12 mouse cellular contexts compared by ENCODE assay signal in the genomic region with DNA sequence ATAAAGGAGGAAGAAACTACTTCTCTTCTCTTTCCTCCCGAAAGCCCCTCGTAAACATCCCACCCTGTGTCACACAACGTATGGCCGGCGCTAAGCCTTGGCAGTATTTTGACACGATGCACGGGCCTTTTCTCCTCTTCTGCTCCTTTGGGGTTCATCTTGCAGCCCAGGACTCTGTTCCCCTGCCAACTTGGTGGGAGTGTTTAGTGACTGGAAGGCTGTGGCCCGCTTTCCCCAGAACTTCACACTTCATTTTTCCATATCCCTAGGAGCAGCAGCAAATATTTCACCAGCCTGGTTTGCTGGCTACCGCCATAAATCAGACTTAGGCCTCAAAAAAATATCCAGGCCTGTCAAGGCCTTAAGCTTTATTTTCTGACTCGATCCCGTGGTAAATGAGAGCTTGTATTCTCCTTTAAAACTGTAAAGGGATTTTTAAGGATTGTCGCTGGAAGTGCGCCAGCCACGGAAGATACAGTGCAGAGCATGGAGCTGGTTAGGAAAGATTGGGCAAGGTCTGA.
DNase-seq lines count a peak whose midpoint lies in the region; ATAC-seq lines count a peak whose summit lies in the region.
"Had no signal": no experiment of that assay in that cellular context is flagged by ENCODE, and none has a peak within 500 bp of the region (broad histone marks: within the 10 kb centered on the region; RNA-seq: fewer than 3 reads in every experiment).

No protein-coding gene starts in this region.

- H3K4me3 ChIP-seq in intestine, embryonic 14.5 days (ENCODE audit: low read depth, low read length), result no peak overlapping the region
- H3K4me3 ChIP-seq in intestine, embryonic 16.5 days (ENCODE audit: low read length), result no peak overlapping the region
- no peak overlapping the region for H3K4me3 ChIP-seq in midbrain, embryonic 14.5 days (replicated peaks; ENCODE audit: low read depth, low read length)
- no peak overlapping the region for H3K4me3 ChIP-seq in midbrain, embryonic 16.5 days (ENCODE audit: low read depth, low read length)
- no peak overlapping the region for H3K4me3 ChIP-seq in limb, embryonic 12.5 days (replicated peaks)
- H3K4me3 ChIP-seq: heart, embryonic 13.5 days; hindbrain, embryonic 13.5 days had no signal

- no peak overlapping the region for H3K27ac ChIP-seq in intestine, embryonic 14.5 days (ENCODE audit: low read depth)
- no peak overlapping the region for H3K27ac ChIP-seq in intestine, embryonic 16.5 days (ENCODE audit: low read length)
- no peak overlapping the region for H3K27ac ChIP-seq in midbrain, embryonic 14.5 days (replicated peaks; ENCODE audit: low read depth, low read length)
- H3K27ac ChIP-seq in midbrain, embryonic 16.5 days (ENCODE audit: low read length), result no peak overlapping the region; the same call in 1 of the 2 replicates
- H3K27ac ChIP-seq in limb, embryonic 12.5 days, result peak overlapping the region; percentile 57
- H3K27ac ChIP-seq: heart, embryonic 13.5 days; hindbrain, embryonic 13.5 days; liver, embryonic 14.5 days had no signal

- peaks cover 65% of the 10 kb centered on the region for H3K27me3 ChIP-seq in intestine, embryonic 14.5 days (replicated peaks; ENCODE audit: control insufficient read depth, insufficient read depth, low read length)
- H3K27me3 ChIP-seq in intestine, embryonic 16.5 days (replicated peaks; ENCODE audit: control insufficient read depth, insufficient read depth, low read length), result peaks cover 6% of the 10 kb centered on the region; the same call in 1 of the 2 replicates
- no peaks in the 10 kb centered on the region for H3K27me3 ChIP-seq in midbrain, embryonic 14.5 days (ENCODE audit: control insufficient read depth, insufficient read depth, low read length)
- no peaks in the 10 kb centered on the region for H3K27me3 ChIP-seq in midbrain, embryonic 16.5 days (ENCODE audit: control insufficient read depth, insufficient read depth, low read depth, low read length)
- H3K27me3 ChIP-seq in limb, embryonic 12.5 days, result peaks cover 65% of the 10 kb centered on the region
- H3K27me3 ChIP-seq: hindbrain, embryonic 13.5 days had no signal

- no peak overlapping the region for H3K9ac ChIP-seq in intestine, embryonic 14.5 days (ENCODE audit: low read length)
- no peak overlapping the region for H3K9ac ChIP-seq in intestine, embryonic 16.5 days (ENCODE audit: low read depth, low read length)
- H3K9ac ChIP-seq in midbrain, embryonic 14.5 days (replicated peaks; ENCODE audit: low read length), result no peak overlapping the region
- H3K9ac ChIP-seq in midbrain, embryonic 16.5 days (ENCODE audit: low read depth, low read length), result no peak overlapping the region
- H3K9ac ChIP-seq in limb, embryonic 12.5 days (replicated peaks), result no peak overlapping the region
- H3K9ac ChIP-seq: heart, embryonic 13.5 days; hindbrain, embryonic 13.5 days; liver, embryonic 14.5 days had no signal

- no peaks in the 10 kb centered on the region for H3K36me3 ChIP-seq in intestine, embryonic 14.5 days (ENCODE audit: control insufficient read depth, insufficient read depth, low read length)
- no peaks in the 10 kb centered on the region for H3K36me3 ChIP-seq in intestine, embryonic 16.5 days (ENCODE audit: control insufficient read depth, insufficient read depth, low read length)
- no peaks in the 10 kb centered on the region for H3K36me3 ChIP-seq in midbrain, embryonic 14.5 days (ENCODE audit: control insufficient read depth, insufficient read depth, low read length)
- H3K36me3 ChIP-seq in midbrain, embryonic 16.5 days (ENCODE audit: control insufficient read depth, insufficient read depth, low read length), result no peaks in the 10 kb centered on the region
- H3K36me3 ChIP-seq in limb, embryonic 12.5 days, result no peaks in the 10 kb centered on the region
- H3K36me3 ChIP-seq: heart, embryonic 13.5 days; hindbrain, embryonic 13.5 days had no signal

- peak; percentile 35 for DNase-seq in adrenal gland, postnatal 10 days
- no peak for DNase-seq in adrenal gland, adult 18-20 months (ENCODE audit: low spot score in 2 of 2)
- DNase-seq in intestine, embryonic 14.5 days (ENCODE audit: low spot score), result no peak
- DNase-seq in midbrain, embryonic 14.5 days, result peak; percentile 42
- DNase-seq: gastrocnemius, postnatal 14 days had no signal

- H3K9me3 ChIP-seq in intestine, embryonic 14.5 days (ENCODE audit: control insufficient read depth, low read length), result no peaks in the 10 kb centered on the region
- no peaks in the 10 kb centered on the region for H3K9me3 ChIP-seq in intestine, embryonic 16.5 days (ENCODE audit: control insufficient read depth, low read length)
- no peaks in the 10 kb centered on the region for H3K9me3 ChIP-seq in midbrain, embryonic 14.5 days (ENCODE audit: control insufficient read depth, low read length)
- H3K9me3 ChIP-seq in midbrain, embryonic 16.5 days (replicated peaks; ENCODE audit: control insufficient read depth, low read length, poor library complexity, severe bottlenecking), result no peaks in the 10 kb centered on the region
- no peaks in the 10 kb centered on the region for H3K9me3 ChIP-seq in limb, embryonic 12.5 days
- H3K9me3 ChIP-seq: heart, embryonic 13.5 days; hindbrain, embryonic 13.5 days had no signal

- no peak for ATAC-seq in intestine, embryonic 14.5 days (replicated peaks; ENCODE audit: low FRiP score, low TSS enrichment, low read depth)
- no peak for ATAC-seq in intestine, embryonic 16.5 days
- ATAC-seq in midbrain, embryonic 14.5 days (ENCODE audit: low FRiP score, low TSS enrichment), result no peak
- ATAC-seq in midbrain, embryonic 16.5 days, result no peak
- ATAC-seq in limb, embryonic 12.5 days (ENCODE audit: insufficient number of reproducible peaks, insufficient read depth, low FRiP score, low TSS enrichment, low read depth), result peak; percentile 60
- no peak for ATAC-seq in megakaryocyte progenitor cell, adult 5-6 weeks (replicated peaks; ENCODE audit: poor library complexity)

- H3K4me2 ChIP-seq in intestine, embryonic 14.5 days (ENCODE audit: low read length), result peak overlapping the region; percentile 6; the same call in 1 of the 2 replicates
- no peak overlapping the region for H3K4me2 ChIP-seq in intestine, embryonic 16.5 days (ENCODE audit: low read depth, low read length)
- H3K4me2 ChIP-seq in midbrain, embryonic 14.5 days (ENCODE audit: low read length), result no peak overlapping the region
- H3K4me2 ChIP-seq in midbrain, embryonic 16.5 days (ENCODE audit: low read length), result no peak overlapping the region
- peak overlapping the region; percentile 23; the same call in 1 of the 2 replicates for H3K4me2 ChIP-seq in limb, embryonic 12.5 days
- H3K4me2 ChIP-seq: heart, embryonic 13.5 days; hindbrain, embryonic 13.5 days had no signal

- 24% methylated on average over 14 of the region's 14 CpGs for WGBS in intestine, embryonic 14.5 days
- WGBS in intestine, embryonic 16.5 days, result 51% methylated on average over 14 of the region's 14 CpGs
- 72% methylated on average over 14 of the region's 14 CpGs for WGBS in midbrain, embryonic 14.5 days
- WGBS in midbrain, embryonic 16.5 days, result 66% methylated on average over 14 of the region's 14 CpGs
- 13% methylated on average over 14 of the region's 14 CpGs for WGBS in limb, embryonic 12.5 days

- H3K4me1 ChIP-seq in intestine, embryonic 14.5 days (replicated peaks; ENCODE audit: control insufficient read depth, insufficient read depth, low read length), result peaks cover 18% of the 10 kb centered on the region; the same call in 1 of the 2 replicates
- peaks cover 5% of the 10 kb centered on the region; the same call in 1 of the 2 replicates for H3K4me1 ChIP-seq in intestine, embryonic 16.5 days (ENCODE audit: control insufficient read depth, insufficient read depth, low read length)
- no peaks in the 10 kb centered on the region for H3K4me1 ChIP-seq in midbrain, embryonic 14.5 days (ENCODE audit: control insufficient read depth, insufficient read depth, low read length)
- 0 out of 2 replicates have a peak, but pooled peaks cover 3% of the 10 kb centered on the region for H3K4me1 ChIP-seq in midbrain, embryonic 16.5 days (ENCODE audit: control insufficient read depth, insufficient read depth, low read length)
- peaks cover 40% of the 10 kb centered on the region for H3K4me1 ChIP-seq in limb, embryonic 12.5 days (replicated peaks)
- H3K4me1 ChIP-seq: heart, embryonic 13.5 days; hindbrain, embryonic 13.5 days had no signal

Comparison
In these comparisons a context has a peak if more than half of its experiments do, and no peak if none do; other contexts are left out.
1. DNase-seq: peak in adrenal gland, postnatal 10 days (single experiment) and midbrain, embryonic 14.5 days (single experiment); none in adrenal gland, adult 18-20 months (0 of 2) and intestine, embryonic 14.5 days (single experiment).
2. H3K4me2 ChIP-seq: peak in intestine, embryonic 14.5 days (single experiment) and limb, embryonic 12.5 days (single experiment); none in intestine, embryonic 16.5 days (single experiment), midbrain, embryonic 14.5 days (single experiment) and midbrain, embryonic 16.5 days (single experiment).